Mouse (Mus musculus) MEL (cell line): Measurements from ENCODE around the gene Itgam. TPM values are rescaled to one million over a fixed set of nuclear protein-coding genes. Genes with fewer than 3 reads are reported as not detected.
A peak's percentile ranks its signal among the peaks of the same experiment; 100 is the strongest.

ENCODE experiments used
- DNase-seq: peaks from one replicate; pipeline ENCODE4 v3.0.0; 2011; ENCODE audit warnings: low read depth, low spot score
- H3K27ac ChIP-seq: 2 replicates; pipeline ENCODE4 v1.5.1; 2012; ENCODE audit warnings: low read depth, mild to moderate bottlenecking, control low read depth, low read length, moderate library complexity; ENCODE audit not compliant: control insufficient read depth
- H3K27me3 ChIP-seq, 2 experiments: fragments of 150-350 bp in 1 of 2; sonication (generic) in 1 of 2; 2 replicates each; pipeline ENCODE4 v1.6.1; 2012; ENCODE audit warnings: low read length in 2 of 2, mild to moderate bottlenecking in 2 of 2, improper control_type of control experiment in 1 of 2, moderate library complexity in 1 of 2; ENCODE audit not compliant: insufficient read depth in 2 of 2, control insufficient read depth in 1 of 2
- H3K36me3 ChIP-seq, 2 experiments: 2 replicates each; pipeline ENCODE4 v1.6.1; 2012 to 2014; ENCODE audit warnings: low read length in 2 of 2, improper control_type of control experiment in 1 of 2, inconsistent platforms in 1 of 2, mild to moderate bottlenecking in 1 of 2; ENCODE audit not compliant: insufficient read depth in 2 of 2, control insufficient read depth in 1 of 2
- H3K4me1 ChIP-seq, 2 experiments: fragments of 150-350 bp in 1 of 2; sonication (generic) in 1 of 2; 2 replicates each; pipeline ENCODE4 v1.6.1; 2012; ENCODE audit warnings: low read length in 2 of 2, improper control_type of control experiment in 1 of 2, mild to moderate bottlenecking in 1 of 2; ENCODE audit not compliant: insufficient read depth in 2 of 2, control insufficient read depth in 1 of 2
- H3K4me3 ChIP-seq, 2 experiments: fragments of 150-350 bp in 1 of 2; sonication (generic) in 1 of 2; 2 replicates each; pipeline ENCODE4 v1.5.1; 2012; ENCODE audit warnings: low read depth in 2 of 2, low read length in 2 of 2, mild to moderate bottlenecking in 2 of 2, moderate library complexity in 2 of 2, control low read depth in 1 of 2, improper control_type of control experiment in 1 of 2; ENCODE audit not compliant: control insufficient read depth in 1 of 2, insufficient read depth in 1 of 2
- H3K79me2 ChIP-seq: 2 replicates; pipeline ENCODE4 v1.6.1; 2012; ENCODE audit warnings: mild to moderate bottlenecking, low read length, moderate library complexity; ENCODE audit not compliant: control insufficient read depth, poor library complexity, insufficient read depth
- H3K9ac ChIP-seq: 2 replicates; pipeline ENCODE4 v1.6.1; 2012; ENCODE audit warnings: low read depth, mild to moderate bottlenecking, control low read depth, low read length, moderate library complexity; ENCODE audit not compliant: control insufficient read depth, poor library complexity, severe bottlenecking
- H3K9me3 ChIP-seq: fragments of 150-350 bp; sonication (generic); replicated peaks from 2 replicates; pipeline ENCODE4 v1.6.1; 2012; ENCODE audit warnings: mild to moderate bottlenecking, low read length, improper control_type of control experiment, moderate library complexity; ENCODE audit not compliant: insufficient read depth
- CHD2 ChIP-seq: IDR thresholded peaks from 2 replicates; pipeline ENCODE4 v1.6.1; 2011; ENCODE audit warnings: low read length, improper control_type of control experiment
- CTCF ChIP-seq, 3 experiments: IDR thresholded peaks in 2 of 3; conservative IDR thresholded peaks in 1 of 3; 2 replicates each; pipeline ENCODE4 v1.5.1; 2011 to 2012; ENCODE audit warnings: low read length in 3 of 3, low read depth in 2 of 3, mild to moderate bottlenecking in 2 of 3, improper control_type of control experiment in 1 of 3, inconsistent platforms in 1 of 3, mixed read lengths in 1 of 3, moderate library complexity in 1 of 3; ENCODE audit not compliant: control insufficient read depth in 1 of 3, insufficient read depth in 1 of 3, poor library complexity in 1 of 3, severe bottlenecking in 1 of 3
- E2F4 ChIP-seq: IDR thresholded peaks from 2 replicates; pipeline ENCODE4 v1.6.1; 2011; ENCODE audit warnings: low read depth, low read length, improper control_type of control experiment, borderline replicate concordance
- ELF1 ChIP-seq: IDR thresholded peaks from 2 replicates; pipeline ENCODE4 v1.6.1; 2014; ENCODE audit warnings: low read depth, mild to moderate bottlenecking, inconsistent platforms, low read length, improper control_type of control experiment, moderate library complexity
- EP300 ChIP-seq, 2 experiments: IDR thresholded peaks; 2 replicates each; pipeline ENCODE4 v1.6.1; 2011; ENCODE audit warnings: improper control_type of control experiment in 2 of 2, low read length in 2 of 2, low read depth in 1 of 2, mild to moderate bottlenecking in 1 of 2
- ETS1 ChIP-seq: IDR thresholded peaks from 2 replicates; pipeline ENCODE4 v1.6.1; 2012; ENCODE audit warnings: low read depth, mild to moderate bottlenecking, inconsistent platforms, low read length, improper control_type of control experiment, moderate library complexity
- GABPA ChIP-seq: IDR thresholded peaks from 2 replicates; pipeline ENCODE4 v1.6.1; 2012; ENCODE audit warnings: low read depth, mild to moderate bottlenecking, inconsistent platforms, low read length, improper control_type of control experiment, moderate library complexity
- GATA1 ChIP-seq: IDR thresholded peaks from 2 replicates; pipeline ENCODE4 v1.6.1; 2011; ENCODE audit warnings: low read depth, low read length, improper control_type of control experiment
- HCFC1 ChIP-seq: IDR thresholded peaks from 2 replicates; pipeline ENCODE4 v1.6.1; 2012; ENCODE audit warnings: low read depth, mild to moderate bottlenecking, inconsistent platforms, low read length, improper control_type of control experiment, moderate library complexity
- MAX ChIP-seq: IDR thresholded peaks from 2 replicates; pipeline ENCODE4 v1.6.1; 2011; ENCODE audit warnings: low read length, improper control_type of control experiment
- MAZ ChIP-seq: IDR thresholded peaks from 2 replicates; pipeline ENCODE4 v1.6.1; 2012; ENCODE audit warnings: low read depth, mild to moderate bottlenecking, inconsistent platforms, low read length, improper control_type of control experiment
- MXI1 ChIP-seq: IDR thresholded peaks from 2 replicates; pipeline ENCODE4 v1.6.1; 2011; ENCODE audit warnings: mild to moderate bottlenecking, low read depth, low read length, improper control_type of control experiment
- MYC ChIP-seq: IDR thresholded peaks from 2 replicates; pipeline ENCODE4 v1.6.1; 2011; ENCODE audit warnings: low read depth, mild to moderate bottlenecking, low read length, improper control_type of control experiment, moderate library complexity
- NELFE ChIP-seq: IDR thresholded peaks from 2 replicates; pipeline ENCODE4 v1.6.1; 2011; ENCODE audit warnings: low read depth, low read length, improper control_type of control experiment
- POLR2A ChIP-seq, 2 experiments: IDR thresholded peaks; 2 replicates each; pipeline ENCODE4 v1.6.1; 2011 to 2012; ENCODE audit warnings: low read length in 2 of 2, mild to moderate bottlenecking in 2 of 2, control low read depth in 1 of 2, improper control_type of control experiment in 1 of 2, low read depth in 1 of 2, moderate library complexity in 1 of 2; ENCODE audit not compliant: control insufficient read depth in 1 of 2, insufficient read depth in 1 of 2, poor library complexity in 1 of 2
- POLR2AphosphoS2 ChIP-seq: IDR thresholded peaks from 2 replicates; pipeline ENCODE4 v1.6.1; 2011; ENCODE audit warnings: low read length, improper control_type of control experiment
- RCOR1 ChIP-seq: IDR thresholded peaks from 2 replicates; pipeline ENCODE4 v1.6.1; 2012; ENCODE audit warnings: low read depth, mild to moderate bottlenecking, inconsistent platforms, low read length, improper control_type of control experiment
- SIN3A ChIP-seq: IDR thresholded peaks from 2 replicates; pipeline ENCODE4 v1.6.1; 2012; ENCODE audit warnings: low read length, improper control_type of control experiment, inconsistent platforms
- TCF12 ChIP-seq: IDR thresholded peaks from 2 replicates; pipeline ENCODE4 v1.6.1; 2014; ENCODE audit warnings: low read depth, mild to moderate bottlenecking, inconsistent platforms, low read length, improper control_type of control experiment, moderate library complexity
- USF1 ChIP-seq: IDR thresholded peaks from 2 replicates; pipeline ENCODE4 v1.6.1; 2014; ENCODE audit warnings: low read depth, mild to moderate bottlenecking, inconsistent platforms, low read length, improper control_type of control experiment, moderate library complexity
- ZKSCAN1 ChIP-seq: IDR thresholded peaks from 2 replicates; pipeline ENCODE4 v1.6.1; 2012; ENCODE audit warnings: low read depth, mild to moderate bottlenecking, inconsistent platforms, low read length, improper control_type of control experiment, moderate library complexity
- ZMIZ1 ChIP-seq: IDR thresholded peaks from 2 replicates; pipeline ENCODE4 v1.6.1; 2012; ENCODE audit warnings: low read depth, mild to moderate bottlenecking, inconsistent platforms, low read length, improper control_type of control experiment, moderate library complexity
- polyA plus RNA-seq, 2 experiments: library from polyadenylated mRNA; stranded (reverse) in 1 of 2; unstranded in 1 of 2; fragments of >175 nt in 1 of 2; fragments of >200 nt in 1 of 2; gene quantifications; 2 replicates each; pipeline versions ENCODE4 v1.2.1 to v1.2.4; 2012; ENCODE audit warnings: low replicate concordance in 2 of 2, low read depth in 1 of 2; ENCODE audit not compliant: insufficient read length in 2 of 2, insufficient read depth in 1 of 2, missing spikeins in 1 of 2
- total RNA-seq: library from RNA; depleted of rRNA; stranded (reverse); fragments of 300-350 nt; gene quantifications from 2 replicates; pipeline ENCODE4 v1.2.3, GENCODE M21; 2012

Gene Itgam
- total and polyA plus RNA-seq, 3 experiments = not detected

- H3K27me3 ChIP-seq = peaks cover 0 to 2% of the 10 kb centered on the region in 2 experiments; a peak in 3 of 4 replicates
- no peaks in the 10 kb centered on the region; a peak in 1 of 4 replicates for H3K36me3 ChIP-seq
- no peak overlapping the region for H3K27ac ChIP-seq
- H3K4me3 ChIP-seq = no peak overlapping the region
- DNase-seq = no peak
- peaks cover 0 to 3% of the 10 kb centered on the region in 2 experiments; a peak in 1 of 4 replicates for H3K4me1 ChIP-seq
- no peaks in the 10 kb centered on the region for H3K9me3 ChIP-seq
- TF ChIP-seq POLR2AphosphoS2 (no peak), MYC (no peak), CTCF (IDR thresholded peaks at IDR 0.05 in 2 of 3, conservative IDR thresholded peaks at IDR 0.05 in 1 of 3; ENCODE audit: control insufficient read depth in 1 of 3, insufficient read depth in 1 of 3, low read depth in 2 of 3, low read length in 3 of 3, poor library complexity in 1 of 3, severe bottlenecking in 1 of 3) (no peak), MAZ (no peak), E2F4 (no peak), USF1 (no peak), POLR2A (IDR thresholded peaks at IDR 0.05; ENCODE audit: control insufficient read depth in 1 of 2, insufficient read depth in 1 of 2, low read depth in 1 of 2, low read length in 2 of 2, poor library complexity in 1 of 2) (no peak), MAX (no peak), ZKSCAN1 (no peak), NELFE (no peak), GABPA (no peak), ZMIZ1 (no peak), HCFC1 (no peak), SIN3A (no peak)
- H3K79me2 ChIP-seq = no peaks in the 10 kb centered on the region
- no peak overlapping the region for H3K9ac ChIP-seq
Observed at GRCm38 (mm10) chr7:128063211-128063781, 856 bp downstream of the Itgam start.

GRCm38 (mm10) chr7:128065547-128065946, 3.1 kb downstream of the Itgam start:
- H3K27ac ChIP-seq = no peak overlapping the region
- no peaks in the 10 kb centered on the region; a peak in 1 of 4 replicates for H3K36me3 ChIP-seq
- peaks cover 0 to 3% of the 10 kb centered on the region in 2 experiments; a peak in 1 of 4 replicates for H3K4me1 ChIP-seq
- no peaks in the 10 kb centered on the region for H3K79me2 ChIP-seq
- H3K9me3 ChIP-seq = no peaks in the 10 kb centered on the region
- peak overlapping the region in 1 of 2 experiments; percentile 9; a peak in 2 of 4 replicates for H3K4me3 ChIP-seq
- H3K9ac ChIP-seq = 0 out of 2 replicates have a peak overlapping the region, but pooled peaks have one; percentile 17
- TF ChIP-seq ETS1 (peak; percentile 81), POLR2A (IDR thresholded peaks at IDR 0.05; ENCODE audit: control insufficient read depth in 1 of 2, insufficient read depth in 1 of 2, low read depth in 1 of 2, low read length in 2 of 2, poor library complexity in 1 of 2) (no peak), SIN3A (peak; percentile 57), RCOR1 (0 out of 2 replicates have a peak, but pooled peaks have one; percentile 31), MXI1 (peak; percentile 58; the same call in 1 of the 2 replicates), EP300 (IDR thresholded peaks at IDR 0.05; ENCODE audit: low read depth in 1 of 2, low read length in 2 of 2) (peak; percentile 6 to 24; a peak in 1 of 4 replicates), CHD2 (no peak), GATA1 (peak; percentile 49), TCF12 (0 out of 2 replicates have a peak, but pooled peaks have one; percentile 8), ELF1 (peak; percentile 60; the same call in 1 of the 2 replicates)
- H3K27me3 ChIP-seq = peaks cover 0 to 4% of the 10 kb centered on the region in 2 experiments; a peak in 3 of 4 replicates
- DNase-seq = peak; percentile 77
